Mouse (Mus musculus) left cerebral cortex, adult 2 months (tissue): ENCODE measurements at regions not wholly inside any gene's neighbourhood (a gene's known extent, or its start where the extent isn't known, plus 50 kb on each side); places are given as distances from the start of the nearest gene placed in this dataset.

Experiments used
- DNase-seq, 2 experiments: peaks; one replicate each; pipeline ENCODE4 v3.0.0; 2021 to 2022; ENCODE audit warnings: low spot score in 2 of 2, mixed read lengths in 1 of 2; ENCODE audit errors: extremely low spot score in 1 of 2
- H3K27ac ChIP-seq: fragments of 200-600 bp; 2 replicates; pipeline ENCODE4 v1.8.1; 2022
- H3K4me3 ChIP-seq: fragments of 200-600 bp; 2 replicates; pipeline ENCODE4 v1.8.1; 2022
- CTCF ChIP-seq: fragments of 200-600 bp; IDR thresholded peaks from 2 replicates; pipeline ENCODE4 v1.8.1; 2022; ENCODE audit warnings: antibody characterized with exemption, mild to moderate bottlenecking, moderate library complexity
- intact Hi-C: fragments of 180-260 bp; cut with DNase I; formaldehyde crosslinking; loops from one replicate; pipeline ENCODE4 v1.15.1; 2025

DNA sequence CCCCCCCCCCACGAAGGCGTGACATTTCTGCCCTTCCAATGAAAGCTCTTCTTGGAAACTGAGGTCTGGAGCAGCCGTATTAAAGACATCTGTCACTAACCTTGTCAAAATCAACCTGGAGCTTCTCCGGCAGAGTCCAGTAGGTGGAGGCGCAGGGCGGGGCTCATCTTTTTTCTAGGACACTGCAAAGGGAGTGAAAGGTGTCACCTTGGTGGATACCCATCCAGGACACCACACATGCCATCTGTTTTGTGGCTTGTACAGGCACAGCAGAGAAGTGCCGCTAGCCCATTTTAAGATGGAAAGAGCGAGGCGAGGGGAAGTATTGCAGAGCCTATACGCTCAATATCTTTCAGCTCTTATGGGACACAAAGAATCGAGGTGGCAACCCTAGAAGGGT lies 184.5 kb upstream of the Zfp618 start:
- TF ChIP-seq CTCF = no peak
- intact Hi-C loops = loop anchor here (1.0 to 5.0 kb wide), 3 partner anchors 106 to 338 kb away; no protein-coding TSS in a partner anchor
- Histone ChIP-seq H3K4me3 (peak overlapping the region; percentile 45), H3K27ac (no peak overlapping the region; the same call in 1 of the 2 replicates)
- no peak for DNase-seq

DNA sequence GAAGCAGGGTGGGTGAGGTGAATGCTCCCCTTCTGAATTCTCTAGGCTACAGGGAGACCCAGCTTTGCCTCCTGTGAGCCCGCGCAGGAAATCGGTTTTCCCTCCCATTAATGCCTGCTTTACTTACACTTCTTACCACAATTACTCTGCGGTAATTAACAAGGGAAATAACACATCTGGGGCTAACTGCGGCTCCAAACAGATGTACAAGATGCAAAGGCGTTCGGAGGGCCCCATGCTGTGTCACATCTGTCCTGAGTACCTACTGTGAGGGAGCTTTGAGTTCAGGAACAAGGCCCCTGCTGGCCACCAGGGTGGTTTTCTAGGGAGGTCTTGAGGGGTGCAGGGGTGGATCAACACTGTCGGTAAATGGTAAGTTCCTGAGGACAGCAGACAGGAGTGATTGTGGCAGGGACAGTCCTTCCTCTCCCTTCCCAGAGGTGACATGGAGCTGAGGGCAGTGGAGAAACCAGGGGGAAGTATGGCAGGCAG lies 184.0 kb upstream of the Zfp618 start:
- intact Hi-C loops = loop anchor here (2.0 to 5.0 kb wide), 2 partner anchors 106 to 185 kb away; no protein-coding TSS in a partner anchor
- no peak for DNase-seq
- TF ChIP-seq CTCF = no peak
- Histone ChIP-seq H3K27ac (no peak overlapping the region), H3K4me3 (peak overlapping the region; percentile 45)

DNA sequence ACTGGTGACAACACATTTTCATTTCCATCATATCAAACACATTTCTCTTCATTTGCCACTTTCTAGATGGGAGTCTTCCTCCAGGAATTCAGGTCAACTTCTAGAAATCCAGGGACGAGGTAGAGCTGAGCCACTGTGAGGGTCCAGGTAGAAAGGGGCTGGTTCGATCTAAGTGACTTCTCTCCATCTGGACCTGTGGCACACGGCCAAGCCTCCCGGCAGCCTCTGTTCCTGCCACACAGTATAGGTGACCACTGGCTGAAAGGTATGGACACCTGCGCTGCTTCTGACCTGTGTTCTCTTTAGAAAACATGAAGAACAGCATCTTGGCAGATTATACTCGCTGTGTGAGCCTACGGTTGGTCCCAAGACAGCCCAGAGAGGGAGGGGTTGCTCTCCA lies 179.7 kb upstream of the Zfp618 start:
- intact Hi-C loops = no loop called here

DNA sequence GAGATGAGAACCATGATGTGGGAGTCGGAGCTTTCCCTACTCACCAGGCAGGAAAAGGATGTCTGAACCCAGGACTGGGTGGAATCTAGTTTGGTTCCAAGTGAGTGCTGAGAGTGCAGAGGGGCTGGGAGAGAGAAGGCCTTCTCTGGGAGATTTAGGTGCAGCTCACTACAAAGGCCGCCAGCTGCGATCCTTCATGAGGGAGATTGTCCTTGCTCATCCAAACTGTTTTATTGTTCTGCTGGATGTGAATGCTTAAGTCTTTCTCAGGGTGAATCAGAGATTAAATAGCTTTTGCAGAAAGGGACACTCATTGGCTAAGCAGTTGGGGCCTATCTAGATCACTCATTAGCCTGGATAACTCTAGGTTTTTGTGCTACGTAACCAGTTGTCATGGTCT lies 175.7 kb upstream of the Zfp618 start:
- no peak for DNase-seq
- TF ChIP-seq CTCF = no peak
- H3K4me3 ChIP-seq = no peak overlapping the region
- intact Hi-C loops = no loop called here
- no peak overlapping the region for H3K27ac ChIP-seq

More for the DNA sequence above, 179.7 kb upstream of the Zfp618 start:
- no peak overlapping the region for H3K27ac ChIP-seq
- DNase-seq = no peak
- TF ChIP-seq CTCF = no peak
- no peak overlapping the region for H3K4me3 ChIP-seq

DNA sequence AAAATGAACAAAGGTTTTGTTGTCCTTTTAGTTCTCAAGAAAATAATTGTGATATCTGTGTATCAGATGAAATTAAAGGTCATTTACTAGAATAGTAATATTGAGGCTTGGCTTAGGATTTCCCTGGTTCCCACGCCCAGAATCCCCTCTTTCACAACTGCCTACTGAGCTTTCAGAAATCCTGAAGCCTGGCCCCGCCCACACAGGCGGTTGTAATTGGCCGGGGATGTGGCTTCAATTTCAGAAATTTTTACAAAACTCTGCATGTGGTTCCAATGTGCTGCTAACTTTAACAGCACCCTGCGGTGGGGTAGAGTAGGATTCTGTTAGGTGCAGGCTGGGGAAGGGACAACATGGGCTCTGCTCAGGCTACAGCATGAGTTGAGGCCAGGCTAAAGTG lies 171.8 kb upstream of the Zfp618 start:
- no peak for DNase-seq
- H3K4me3 ChIP-seq = no peak overlapping the region
- TF ChIP-seq CTCF = no peak
- intact Hi-C loops = no loop called here
- H3K27ac ChIP-seq = no peak overlapping the region

DNA sequence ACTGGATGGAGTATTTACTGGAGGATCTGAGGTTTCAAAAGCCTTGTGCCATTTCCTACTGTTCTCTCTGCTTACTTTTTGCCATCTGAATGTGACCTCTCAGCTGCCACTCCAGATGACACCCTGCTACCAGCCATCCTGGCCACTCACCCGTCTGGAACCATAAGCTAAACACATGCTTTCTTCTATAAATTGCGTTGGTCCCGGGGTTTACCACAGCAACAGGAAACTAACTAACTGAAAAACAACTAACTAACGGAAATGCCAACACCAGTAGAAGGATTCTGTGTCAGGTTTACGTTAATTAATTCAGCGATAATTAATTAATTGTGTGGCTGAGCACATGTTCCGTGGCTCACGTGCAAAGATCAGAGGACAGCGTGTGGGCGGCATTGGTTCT lies 169.8 kb upstream of the Zfp618 start:
- Histone ChIP-seq H3K27ac (no peak overlapping the region), H3K4me3 (no peak overlapping the region)
- DNase-seq = no peak
- TF ChIP-seq CTCF = no peak
- intact Hi-C loops = no loop called here

DNA sequence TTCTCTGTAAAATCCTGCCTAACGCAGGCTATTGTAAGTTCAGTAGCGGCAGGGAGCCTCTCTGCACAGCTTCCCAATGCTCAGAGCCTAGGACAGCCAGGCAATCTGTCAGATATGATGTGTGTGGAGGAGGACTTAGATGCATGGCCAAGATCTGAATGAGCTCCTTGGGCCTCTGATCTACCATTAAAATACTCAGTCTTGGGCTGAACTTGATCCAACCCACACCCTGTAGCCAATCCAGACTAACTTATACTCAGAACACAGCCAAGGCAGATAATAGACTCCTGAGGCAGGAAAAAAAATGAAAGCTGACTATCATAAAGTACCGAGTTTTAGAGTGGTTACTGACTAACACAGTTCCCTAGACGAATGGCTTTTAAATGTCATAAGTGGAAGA lies 165.4 kb upstream of the Zfp618 start:
- intact Hi-C loops = no loop called here
- Histone ChIP-seq H3K27ac (no peak overlapping the region), H3K4me3 (no peak overlapping the region)
- no peak for TF ChIP-seq CTCF
- no peak for DNase-seq

DNA sequence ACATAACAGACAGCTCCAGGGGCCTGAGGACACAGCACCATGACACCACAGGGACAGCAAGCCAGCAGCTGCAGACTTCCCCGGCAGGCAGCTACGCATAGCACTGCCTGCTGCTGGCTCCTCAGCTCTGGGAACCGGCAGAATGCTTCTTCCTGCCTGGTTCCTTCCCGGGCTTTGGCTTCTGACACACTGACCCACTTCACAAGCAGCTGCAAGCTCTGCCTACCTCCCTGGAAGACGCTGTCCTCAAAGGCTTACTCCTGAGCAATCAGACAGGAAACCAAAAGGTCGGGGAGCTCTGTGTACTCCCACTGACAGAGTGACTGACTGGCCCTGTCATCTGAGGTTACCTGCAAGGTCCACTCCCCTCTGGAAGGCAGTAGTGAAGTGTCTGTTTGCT lies 159.5 kb upstream of the Zfp618 start:
- H3K27ac ChIP-seq = no peak overlapping the region
- TF ChIP-seq CTCF = no peak
- intact Hi-C loops = no loop called here
- DNase-seq = no peak
- no peak overlapping the region for H3K4me3 ChIP-seq

DNA sequence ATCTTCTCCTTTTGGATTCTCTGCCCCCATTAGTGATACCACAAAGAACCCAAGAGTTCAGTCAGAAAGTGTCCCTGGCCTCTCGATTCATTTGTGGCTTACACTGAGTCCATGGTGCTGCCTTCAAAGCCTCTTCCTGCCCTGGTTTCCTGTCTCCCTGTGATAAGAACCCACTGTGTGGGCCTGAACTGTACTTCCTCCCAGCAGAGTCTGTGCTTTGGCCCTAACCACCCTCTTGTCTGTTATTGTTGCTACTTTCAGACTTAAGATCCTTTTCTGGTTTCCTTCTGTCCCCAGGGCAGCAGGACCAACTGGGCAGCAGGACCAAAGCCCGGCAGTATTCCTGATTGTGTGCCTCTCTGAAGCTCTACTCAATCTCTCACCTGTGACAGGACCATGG lies 158.6 kb upstream of the Zfp618 start:
- intact Hi-C loops = no loop called here
- no peak overlapping the region for H3K27ac ChIP-seq
- H3K4me3 ChIP-seq = no peak overlapping the region
- no peak for DNase-seq
- TF ChIP-seq CTCF = no peak

DNA sequence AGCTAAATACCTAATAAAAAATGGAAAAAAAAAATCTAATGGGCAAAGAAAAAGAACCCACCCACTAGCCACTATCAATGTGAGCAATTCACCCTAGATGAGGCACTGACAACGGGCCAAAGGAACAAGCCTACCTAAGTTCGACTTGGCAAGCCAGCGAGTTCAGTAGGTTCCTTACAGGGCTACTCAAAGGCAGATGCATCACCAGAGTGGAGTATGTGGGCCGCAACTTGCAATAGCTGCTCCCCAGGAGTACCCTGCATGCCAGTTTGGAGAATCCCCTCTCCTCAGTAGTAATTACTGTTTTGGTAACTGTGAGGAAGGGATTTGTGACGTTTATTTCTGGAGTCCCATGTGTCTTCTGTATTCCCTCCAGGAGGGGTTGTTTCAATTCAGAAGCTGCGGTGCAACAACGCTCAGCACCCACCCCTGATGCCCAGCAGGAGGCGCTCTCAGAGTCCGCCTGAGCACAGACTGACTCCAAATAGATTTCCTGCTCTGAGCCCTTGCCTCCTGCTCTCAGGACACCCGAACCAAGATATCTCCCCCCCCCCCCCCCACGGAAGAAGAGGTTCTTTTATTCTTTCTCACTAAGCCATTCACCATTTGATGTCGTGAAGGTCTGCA lies 157.3 kb upstream of the Zfp618 start:
- DNase-seq = no peak
- TF ChIP-seq CTCF = peak; percentile 2; the same call in 1 of the 2 replicates
- no peak overlapping the region for H3K27ac ChIP-seq
- intact Hi-C loops = no loop called here
- H3K4me3 ChIP-seq = no peak overlapping the region

DNA sequence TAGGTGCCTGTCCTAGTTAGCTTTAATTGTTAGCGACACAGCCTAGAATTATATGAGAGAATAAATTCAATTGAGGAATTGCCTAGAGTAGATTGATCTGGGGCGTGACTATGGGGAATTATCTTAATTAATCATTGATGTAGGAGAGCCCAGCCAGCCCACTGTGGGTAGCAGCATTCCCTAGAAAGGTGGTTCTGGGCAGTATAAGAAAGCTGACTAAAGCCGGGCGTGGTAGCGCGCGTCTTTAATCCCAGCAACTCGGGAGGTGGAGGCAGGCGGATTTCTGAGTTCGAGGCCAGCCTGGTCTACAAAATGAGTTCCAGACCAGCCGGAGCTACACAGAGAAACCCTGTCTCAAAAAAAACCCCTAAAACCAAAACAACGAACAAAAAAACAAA lies 156.8 kb upstream of the Zfp618 start:
- H3K27ac ChIP-seq = no peak overlapping the region
- no peak for DNase-seq
- intact Hi-C loops = no loop called here

DNA sequence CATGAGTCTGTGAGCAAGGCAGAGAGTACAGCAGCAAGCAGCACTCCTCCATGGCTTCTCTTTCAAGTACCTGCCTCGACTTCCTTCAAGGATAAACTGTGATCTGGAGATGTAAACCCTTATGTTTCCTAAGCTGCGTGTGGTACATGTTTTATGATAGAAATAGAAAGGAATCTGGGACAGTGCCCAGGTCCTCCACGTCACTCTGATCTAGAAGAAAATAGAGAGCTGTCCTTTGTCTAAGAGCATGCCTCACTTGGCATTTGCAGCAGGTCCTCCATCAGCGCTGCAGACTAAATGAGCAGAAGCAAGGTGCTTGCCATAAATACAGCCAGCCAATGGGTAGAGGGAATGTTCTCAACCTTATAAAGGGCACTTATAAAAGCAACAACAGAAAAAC lies 156.3 kb upstream of the Zfp618 start:
- intact Hi-C loops = no loop called here
- TF ChIP-seq CTCF = no peak
- Histone ChIP-seq H3K27ac (no peak overlapping the region), H3K4me3 (no peak overlapping the region)
- DNase-seq = no peak

More for the DNA sequence above, 156.8 kb upstream of the Zfp618 start:
- no peak overlapping the region for H3K4me3 ChIP-seq
- TF ChIP-seq CTCF = no peak

DNA sequence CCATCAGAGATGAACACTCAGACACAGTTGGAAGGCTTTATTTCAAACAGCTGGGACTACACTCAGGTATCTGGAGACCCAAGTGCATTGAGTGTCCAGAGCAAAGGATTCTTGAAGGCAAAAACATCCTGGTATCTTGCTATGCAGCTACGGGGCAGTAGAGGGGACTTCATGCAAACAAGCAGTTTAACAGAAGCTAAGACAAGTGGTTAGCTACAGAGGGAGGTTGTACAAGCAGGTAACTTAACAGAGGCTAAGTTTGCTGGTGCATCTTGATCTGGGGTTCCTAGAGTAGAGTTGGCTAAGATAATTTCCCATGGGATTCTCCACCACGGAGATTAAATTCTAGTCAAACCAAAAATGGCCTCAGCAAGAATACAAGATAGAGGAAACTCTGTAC lies 145.5 kb upstream of the Zfp618 start:
- DNase-seq = no peak
- no peak for TF ChIP-seq CTCF
- intact Hi-C loops = loop anchor here (5.0 kb wide), 1 partner anchor 147 kb away; the partner anchor contains the start of gene Zfp618
- Histone ChIP-seq H3K4me3 (no peak overlapping the region), H3K27ac (no peak overlapping the region)
